Mouse (Mus musculus) lung, adult 2 months (tissue): ENCODE measurements around the gene 1110008P14Rik. TPM values are rescaled to one million over a fixed set of nuclear protein-coding genes. Genes with fewer than 3 reads are reported as not detected.

Source experiments
- DNase-seq: peaks from one replicate; pipeline ENCODE4 v3.0.0; 2022
- H3K4me1 ChIP-seq: fragments of 200-500 bp; 2 replicates; pipeline ENCODE4 v1.6.1; 2011; ENCODE audit warnings: low read length; ENCODE audit not compliant: control insufficient read depth, insufficient read depth
- H3K4me3 ChIP-seq: fragments of 200-500 bp; replicated peaks from 2 replicates; pipeline ENCODE3; 2011; ENCODE audit warnings: low read depth, mild to moderate bottlenecking, control low read depth, low read length; ENCODE audit errors: extremely low read depth
- CTCF ChIP-seq: fragments of 200-500 bp; IDR thresholded peaks from 2 replicates; pipeline ENCODE4 v1.5.1; 2011; ENCODE audit warnings: mild to moderate bottlenecking, low read length, control low read depth; ENCODE audit not compliant: insufficient read depth
- POLR2A ChIP-seq: fragments of 200-500 bp; IDR thresholded peaks from 2 replicates; pipeline ENCODE4 v1.6.1; 2011; ENCODE audit warnings: low read depth, mild to moderate bottlenecking, control low read depth, low read length, borderline replicate concordance; ENCODE audit errors: extremely low read depth
- WGBS: fragments of 180-500 bp; shearing (Covaris S2); methylation state at CpG from one replicate; pipeline ENCODE4 v1.1.7; 2018; 5-methylcytosine and 5-hydroxymethylcytosine counted together
- polyA plus RNA-seq: library from polyadenylated mRNA; depleted of rRNA; stranded (reverse); fragments of >200 nt; gene quantifications from 2 replicates; pipeline ENCODE4 v1.2.3, GENCODE M21; 2012

The 1110008P14Rik gene
- polyA plus RNA-seq, 1 experiment: 170 TPM

- TF ChIP-seq POLR2A (no peak), CTCF (no peak)
- 69% methylated on average over 6 of the region's 6 CpGs for WGBS
- peaks cover 2% of the 10 kb centered on the region; the same call in 1 of the 2 replicates for H3K4me1 ChIP-seq
- H3K4me3 ChIP-seq: no peak overlapping the region
- DNase-seq: no peak
These were observed 34.7 kb downstream of the 1110008P14Rik start for GRCm38 (mm10) chr2:32347019-32347418.

DNA sequence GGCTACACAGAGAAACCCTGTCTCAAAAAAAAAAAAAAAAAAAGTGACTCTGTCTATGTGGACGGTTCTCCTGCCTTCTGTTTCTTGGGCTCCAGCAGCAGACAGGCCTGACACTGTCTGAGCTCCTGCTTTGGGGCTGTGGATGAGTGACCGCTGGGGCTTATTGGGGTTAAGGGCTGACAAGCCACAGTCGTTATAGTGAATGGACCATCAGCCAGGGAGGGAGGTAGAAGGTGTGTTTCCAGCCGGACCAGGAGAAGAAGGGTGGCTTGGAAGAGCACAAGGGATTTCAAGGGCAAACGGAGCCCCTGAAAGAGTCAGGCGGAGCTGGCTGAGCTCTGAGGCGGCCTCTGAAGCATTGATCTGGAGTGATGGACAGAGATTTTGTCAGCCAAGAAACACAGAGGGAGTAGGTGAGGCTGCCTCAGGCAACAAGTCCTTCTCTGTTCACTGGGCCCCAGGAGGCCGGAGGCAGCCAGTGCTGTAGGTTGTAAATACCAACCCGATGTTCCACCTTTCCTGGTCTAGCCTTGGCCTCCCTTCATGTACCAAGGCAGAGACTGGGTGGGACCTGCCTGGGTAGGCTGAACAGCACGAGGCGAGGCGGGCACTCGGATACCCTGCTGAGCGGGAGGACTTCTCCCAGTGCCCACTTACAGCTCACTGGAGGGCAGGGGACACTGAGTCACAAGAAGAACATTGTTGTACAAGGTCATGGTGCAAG is 37.0 kb downstream of the 1110008P14Rik start:
- WGBS: 75% methylated on average over 14 of the region's 14 CpGs
- TF ChIP-seq POLR2A: no peak
- no peak for TF ChIP-seq CTCF
- Histone ChIP-seq H3K4me1 (no peaks in the 10 kb centered on the region), H3K4me3 (no peak overlapping the region)
- DNase-seq: no peak

- no peak for TF ChIP-seq POLR2A
- no peak for TF ChIP-seq CTCF
- Histone ChIP-seq H3K4me1 (no peaks in the 10 kb centered on the region), H3K4me3 (no peak overlapping the region)
- 77% methylated on average over 10 of the region's 10 CpGs for WGBS
- DNase-seq: no peak
These were observed 37.7 kb downstream of the 1110008P14Rik start for GRCm38 (mm10) chr2:32344056-32344455.

GRCm38 (mm10) chr2:32343351-32343671 is 38.4 kb downstream of the 1110008P14Rik start:
- no peak for TF ChIP-seq POLR2A
- no peak for TF ChIP-seq CTCF
- DNase-seq: no peak
- Histone ChIP-seq H3K4me3 (no peak overlapping the region), H3K4me1 (no peaks in the 10 kb centered on the region)
- WGBS: 92% methylated on average over 2 of the region's 2 CpGs

- no peak overlapping the region for H3K4me3 ChIP-seq
- no peaks in the 10 kb centered on the region for H3K4me1 ChIP-seq
- WGBS: 65% methylated on average over 6 of the region's 6 CpGs
- no peak for DNase-seq
- TF ChIP-seq POLR2A: no peak
- no peak for TF ChIP-seq CTCF
These were observed 39.0 kb downstream of the 1110008P14Rik start for GRCm38 (mm10) chr2:32342539-32343350.

GRCm38 (mm10) chr2:32342039-32342438 is 39.7 kb downstream of the 1110008P14Rik start:
- Histone ChIP-seq H3K4me1 (no peaks in the 10 kb centered on the region), H3K4me3 (no peak overlapping the region)
- no peak for DNase-seq
- TF ChIP-seq POLR2A: no peak
- TF ChIP-seq CTCF: no peak
- 88% methylated on average over 4 of the region's 4 CpGs for WGBS

DNA sequence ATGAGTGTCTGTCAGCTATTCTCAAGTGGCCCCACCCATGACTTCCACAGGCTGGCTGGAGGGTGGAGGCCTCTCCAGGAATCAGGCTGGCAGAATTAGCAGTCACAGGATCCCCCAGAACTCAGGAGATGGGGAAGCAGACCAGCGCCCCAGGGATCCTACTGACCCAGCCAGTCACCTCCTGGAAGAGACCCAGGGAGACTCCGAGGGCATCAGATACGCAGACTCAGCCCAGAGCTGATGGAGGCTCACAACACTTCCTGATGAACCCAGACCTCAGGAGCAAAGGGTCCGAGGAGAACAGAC is 40.2 kb downstream of the 1110008P14Rik start:
- TF ChIP-seq POLR2A: no peak
- TF ChIP-seq CTCF: no peak
- DNase-seq: no peak
- WGBS: 83% methylated on average over 4 of the region's 4 CpGs
- Histone ChIP-seq H3K4me1 (no peaks in the 10 kb centered on the region), H3K4me3 (no peak overlapping the region)

GRCm38 (mm10) chr2:32340836-32341633 is 40.7 kb downstream of the 1110008P14Rik start:
- no peak for DNase-seq
- no peak for TF ChIP-seq POLR2A
- no peak for TF ChIP-seq CTCF
- WGBS: 79% methylated on average over 13 of the region's 13 CpGs

DNA sequence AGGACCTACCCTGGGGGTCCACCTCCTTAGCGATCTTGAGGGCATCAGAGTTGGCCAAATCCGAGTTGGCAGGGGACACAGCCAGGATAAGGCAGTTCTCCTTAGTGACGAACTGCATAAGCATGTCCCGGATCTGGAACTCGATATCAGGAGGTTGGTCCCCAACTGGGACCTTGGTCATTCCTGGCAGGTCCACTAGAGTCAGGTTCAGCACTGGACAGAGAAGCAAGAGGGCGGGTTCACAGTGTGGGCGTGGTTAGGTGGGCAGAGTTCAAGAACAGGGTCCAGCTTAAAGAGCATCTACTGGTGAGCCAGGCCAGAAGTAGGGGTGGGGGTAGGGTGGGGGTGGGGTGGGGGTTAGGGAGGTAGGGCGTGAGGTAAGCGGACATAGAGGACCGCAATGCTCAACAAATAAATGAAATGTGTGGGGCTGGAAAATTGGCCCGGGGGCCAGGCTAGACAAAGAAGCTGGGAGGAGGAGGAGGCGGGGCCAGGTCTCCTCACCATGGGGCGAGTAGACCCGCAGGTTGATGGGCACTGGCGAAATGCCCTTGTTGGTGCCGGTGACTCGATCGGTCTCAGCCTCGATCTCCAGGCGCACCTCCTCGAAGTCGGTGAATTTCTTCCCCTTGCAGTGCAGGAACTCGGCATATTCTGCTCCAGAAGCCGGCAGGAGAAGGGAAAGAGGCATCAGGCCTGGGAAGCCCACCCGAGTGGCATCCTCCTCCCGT is 41.7 kb downstream of the 1110008P14Rik start:
- 47% methylated on average over 26 of the region's 26 CpGs for WGBS
- no peak overlapping the region for H3K4me3 ChIP-seq
- no peak for DNase-seq
- TF ChIP-seq CTCF: no peak
- TF ChIP-seq POLR2A: no peak
- no peaks in the 10 kb centered on the region for H3K4me1 ChIP-seq

More at GRCm38 (mm10) chr2:32340836-32341633, 40.7 kb downstream of the 1110008P14Rik start:
- H3K4me3 ChIP-seq: no peak overlapping the region
- no peaks in the 10 kb centered on the region for H3K4me1 ChIP-seq
